Mouse (Mus musculus): ENCODE results near the gene Boc.

- no peak for TF ChIP-seq HCFC1 (IDR thresholded peaks at IDR 0.05; ENCODE audit: borderline replicate concordance, insufficient read depth, low read length)
- TF ChIP-seq CHD2 (IDR thresholded peaks at IDR 0.05; ENCODE audit: low read depth, low read length): no peak
- TF ChIP-seq ZNF384 (IDR thresholded peaks at IDR 0.05; ENCODE audit: low read depth, low read length): no peak
- TF ChIP-seq ZC3H11A (IDR thresholded peaks at IDR 0.05; ENCODE audit: borderline replicate concordance, low read depth, low read length): no peak
- TF ChIP-seq MAFK (IDR thresholded peaks at IDR 0.05; ENCODE audit: insufficient read depth, low read depth, low read length): no peak
These were observed 66.0 kb downstream of the Boc start for GRCm38 (mm10) chr16:44492706-44493105.
